Mouse (Mus musculus) forebrain, embryonic 15.5 days (tissue): Measurements from ENCODE around the gene Gm49380. TPM values are rescaled to one million over a fixed set of nuclear protein-coding genes. Genes with fewer than 3 reads are reported as not detected.

Experiments used
- ATAC-seq: fragments of 200-750 bp; cut with Nextera tagmentation; replicated peaks from 2 replicates; pipeline ENCODE4 v1.8.0; 2017; ENCODE audit warnings: mild to moderate bottlenecking, moderate TSS enrichment, moderate library complexity
- H3K27ac ChIP-seq: fragments of 300-500 bp; sonication (generic); replicated peaks from 2 replicates; pipeline ENCODE4 v1.5.1; 2015; ENCODE audit warnings: mild to moderate bottlenecking, inconsistent platforms
- H3K27me3 ChIP-seq: fragments of 300-500 bp; sonication (generic); 2 replicates; pipeline ENCODE4 v1.6.1; 2015; ENCODE audit warnings: inconsistent platforms
- H3K36me3 ChIP-seq: fragments of 300-500 bp; sonication (generic); 2 replicates; pipeline ENCODE4 v1.6.1; 2015; ENCODE audit warnings: mild to moderate bottlenecking, inconsistent platforms
- H3K4me1 ChIP-seq: fragments of 300-500 bp; sonication (generic); 2 replicates; pipeline ENCODE4 v1.6.1; 2015; ENCODE audit warnings: inconsistent platforms
- H3K4me2 ChIP-seq: fragments of 300-500 bp; sonication (generic); replicated peaks from 2 replicates; pipeline ENCODE4 v1.6.1; 2015; ENCODE audit warnings: mild to moderate bottlenecking, inconsistent platforms
- H3K4me3 ChIP-seq: fragments of 300-500 bp; sonication (generic); 2 replicates; pipeline ENCODE4 v1.5.1; 2015; ENCODE audit warnings: mild to moderate bottlenecking, inconsistent platforms
- H3K9ac ChIP-seq: fragments of 300-500 bp; sonication (generic); replicated peaks from 2 replicates; pipeline ENCODE4 v1.6.1; 2015; ENCODE audit warnings: mild to moderate bottlenecking, inconsistent platforms
- H3K9me3 ChIP-seq: fragments of 300-500 bp; sonication (generic); 2 replicates; pipeline ENCODE4 v1.6.1; 2016; ENCODE audit warnings: inconsistent platforms
- WGBS: fragments of 180-500 bp; shearing (Covaris S2); methylation state at CpG from one replicate; pipeline ENCODE4 v1.1.7; 2015; ENCODE audit warnings: mixed read lengths; 5-methylcytosine and 5-hydroxymethylcytosine counted together
- polyA plus RNA-seq: library from polyadenylated mRNA; unstranded; fragments of >200 nt; fragmentation: Nextera tagmentation; extraction: Ambion mirVana; gene quantifications from 2 replicates; pipeline ENCODE4 v1.2.1, GENCODE M21; 2015

Gene Gm49380
- polyA plus RNA-seq, 1 experiment from 2014 or later, result 0.17 TPM

- H3K36me3 ChIP-seq, result no peaks in the 10 kb centered on the region
- H3K27ac ChIP-seq, result no peak overlapping the region
- WGBS, result 87% methylated on average over 11 of the region's 11 CpGs
- H3K9me3 ChIP-seq, result no peaks in the 10 kb centered on the region
- no peak overlapping the region for H3K9ac ChIP-seq
- H3K4me1 ChIP-seq, result peaks cover 20% of the 10 kb centered on the region
- no peak overlapping the region for H3K4me2 ChIP-seq
- no peaks in the 10 kb centered on the region for H3K27me3 ChIP-seq
- no peak for ATAC-seq
- H3K4me3 ChIP-seq, result no peak overlapping the region
Measured at GRCm38 (mm10) chr9:44077266-44077910, 35.9 kb downstream of the Gm49380 start.

DNA sequence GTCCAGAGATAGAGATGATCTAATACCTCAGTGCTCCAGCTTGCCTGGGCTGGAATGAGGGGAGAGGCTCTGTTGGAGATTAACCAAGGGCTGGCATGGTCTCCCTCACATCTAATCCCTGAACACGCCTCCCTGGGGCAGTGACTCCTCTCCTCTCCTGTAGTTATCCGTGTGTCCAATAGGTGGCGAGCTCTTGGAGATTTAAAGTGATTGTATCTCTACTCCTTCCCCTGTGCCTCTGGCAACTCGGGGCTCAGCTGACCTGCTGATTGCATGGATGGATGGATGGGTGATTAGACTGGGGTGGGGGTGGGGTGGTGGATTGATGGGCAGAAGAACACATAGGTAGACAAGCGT lies 36.6 kb downstream of the Gm49380 start:
- Histone ChIP-seq H3K27me3 (no peaks in the 10 kb centered on the region), H3K4me1 (peaks cover 27% of the 10 kb centered on the region), H3K36me3 (no peaks in the 10 kb centered on the region), H3K4me2 (no peak overlapping the region), H3K9me3 (no peaks in the 10 kb centered on the region), H3K9ac (no peak overlapping the region), H3K4me3 (no peak overlapping the region), H3K27ac (no peak overlapping the region)
- ATAC-seq, result no peak
- 11% methylated on average over 5 of the region's 5 CpGs for WGBS

DNA sequence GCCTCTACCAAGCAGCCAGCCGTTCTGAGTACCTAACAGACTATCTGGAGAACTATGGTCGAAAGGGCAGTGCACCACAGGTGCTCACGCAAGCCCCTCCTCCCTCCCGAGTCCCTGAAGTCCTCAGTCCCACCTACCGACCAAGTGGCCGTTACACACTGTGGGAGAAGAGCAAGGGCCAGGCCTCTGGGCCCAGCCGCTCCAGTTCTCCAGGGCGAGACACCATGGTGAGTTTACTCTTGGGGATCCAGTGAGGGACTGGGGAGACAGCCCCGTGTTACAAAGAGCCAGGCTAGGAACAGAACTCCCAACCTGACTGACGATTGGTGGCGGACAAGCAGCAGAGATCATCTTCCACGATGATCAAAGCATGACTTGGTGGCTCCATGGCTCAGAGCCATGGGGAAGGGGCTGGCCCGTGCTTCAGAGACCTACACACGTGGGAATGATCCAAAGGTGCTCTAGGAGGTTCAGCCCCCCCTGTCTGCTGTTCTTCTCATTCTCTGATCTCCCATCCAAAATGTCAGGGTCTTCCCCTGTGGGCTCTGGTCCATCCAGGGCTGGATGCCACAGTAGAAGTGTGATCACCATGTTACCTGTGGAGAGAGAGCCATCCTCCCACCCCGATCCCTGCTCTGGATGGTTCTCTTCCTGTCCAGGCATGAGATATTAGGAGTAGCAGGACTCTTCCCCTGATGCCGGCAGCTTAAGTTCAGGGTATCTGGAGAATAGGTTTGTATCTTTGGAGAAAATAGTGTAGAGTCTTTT lies 37.1 kb downstream of the Gm49380 start:
- H3K4me3 ChIP-seq, result no peak overlapping the region
- no peak for ATAC-seq
- H3K27ac ChIP-seq, result no peak overlapping the region
- peaks cover 28% of the 10 kb centered on the region for H3K4me1 ChIP-seq
- H3K9ac ChIP-seq, result no peak overlapping the region
- no peaks in the 10 kb centered on the region for H3K36me3 ChIP-seq
- WGBS, result 67% methylated on average over 16 of the region's 16 CpGs
- H3K4me2 ChIP-seq, result no peak overlapping the region
- no peaks in the 10 kb centered on the region for H3K27me3 ChIP-seq
- H3K9me3 ChIP-seq, result no peaks in the 10 kb centered on the region

DNA sequence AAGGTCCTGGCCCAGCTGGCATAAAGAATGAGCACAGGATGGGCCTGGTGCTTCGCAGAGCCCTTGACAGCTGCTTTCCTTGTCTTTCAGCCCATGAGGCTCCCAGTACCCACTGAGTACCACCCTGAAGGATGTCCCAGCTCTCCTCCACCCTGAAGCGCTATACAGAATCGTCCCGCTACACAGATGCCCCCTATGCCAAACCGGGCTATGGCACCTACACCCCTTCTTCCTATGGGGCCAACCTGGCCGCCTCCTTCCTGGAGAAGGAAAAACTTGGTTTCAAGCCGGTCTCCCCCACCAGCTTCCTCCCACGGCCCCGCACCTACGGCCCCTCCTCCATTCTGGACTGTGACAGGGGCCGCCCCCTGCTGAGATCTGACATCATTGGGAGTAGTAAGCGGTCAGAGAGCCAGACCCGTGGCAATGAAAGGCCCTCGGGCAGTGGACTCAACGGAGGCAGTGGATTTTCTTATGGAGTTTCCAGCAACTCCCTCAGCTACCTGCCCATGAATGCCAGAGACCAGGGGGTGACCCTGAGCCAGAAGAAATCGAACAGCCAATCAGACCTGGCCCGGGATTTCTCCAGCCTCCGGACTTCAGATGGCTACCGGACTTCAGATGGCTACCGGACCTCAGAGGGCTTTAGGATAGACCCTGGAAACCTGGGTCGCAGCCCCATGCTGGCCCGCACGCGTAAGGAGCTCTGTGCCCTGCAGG lies 37.9 kb downstream of the Gm49380 start:
- 76% methylated on average over 24 of the region's 24 CpGs for WGBS
- no peak overlapping the region for H3K4me2 ChIP-seq
- no peak overlapping the region for H3K4me3 ChIP-seq
- H3K9me3 ChIP-seq, result no peaks in the 10 kb centered on the region
- no peak overlapping the region for H3K27ac ChIP-seq
- no peak for ATAC-seq
- H3K27me3 ChIP-seq, result no peaks in the 10 kb centered on the region
- no peak overlapping the region for H3K9ac ChIP-seq
- peaks cover 23% of the 10 kb centered on the region for H3K4me1 ChIP-seq
- H3K36me3 ChIP-seq, result no peaks in the 10 kb centered on the region

DNA sequence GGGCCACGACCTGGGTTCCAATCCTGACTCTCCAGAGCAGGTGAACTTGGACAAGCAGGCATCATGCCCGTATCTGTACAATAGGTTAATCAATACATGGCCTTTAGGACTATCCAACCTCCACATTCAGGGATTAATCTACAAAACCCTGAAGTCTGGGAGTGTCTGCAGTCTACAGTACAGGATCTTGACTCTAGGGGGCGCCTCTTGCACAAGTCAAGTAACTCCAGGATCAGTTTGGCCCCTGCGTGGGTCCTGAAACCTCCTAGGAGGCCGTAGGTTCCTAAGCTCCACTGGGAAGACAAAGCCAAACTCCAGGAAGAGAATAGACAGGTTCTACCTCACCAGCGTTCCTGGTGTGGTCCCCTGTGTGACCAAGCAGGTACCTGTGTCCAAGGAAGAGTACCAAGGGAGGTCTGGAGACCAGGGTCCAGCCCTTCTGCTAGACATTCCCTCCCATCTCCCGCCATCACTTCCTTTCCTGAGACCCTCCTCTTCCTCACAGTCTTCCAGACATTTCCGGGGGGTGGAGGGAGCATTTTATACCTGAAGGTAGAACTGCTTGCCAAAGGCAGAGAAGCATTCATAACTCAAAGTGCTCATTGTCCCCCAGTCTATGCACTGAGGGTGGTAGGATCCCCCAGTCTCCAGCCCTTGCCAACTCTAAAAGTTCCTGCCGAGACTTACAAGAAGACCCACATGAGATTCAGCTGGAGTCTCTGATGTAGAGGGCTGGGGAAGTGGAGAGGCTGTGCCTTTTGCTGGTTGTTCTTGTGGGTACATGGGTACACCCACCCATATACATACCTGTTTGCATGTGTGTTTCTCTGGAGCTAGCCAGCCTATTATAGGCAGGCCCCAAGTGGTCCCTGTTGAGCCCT lies 38.7 kb downstream of the Gm49380 start:
- ATAC-seq, result no peak
- Histone ChIP-seq H3K27me3 (no peaks in the 10 kb centered on the region), H3K36me3 (no peaks in the 10 kb centered on the region), H3K9me3 (no peaks in the 10 kb centered on the region), H3K9ac (no peak overlapping the region), H3K4me3 (no peak overlapping the region), H3K4me2 (no peak overlapping the region), H3K4me1 (peaks cover 23% of the 10 kb centered on the region), H3K27ac (no peak overlapping the region)
- WGBS, result 62% methylated on average over 9 of the region's 9 CpGs

GRCm38 (mm10) chr9:44073115-44073514 lies 40.2 kb downstream of the Gm49380 start:
- H3K4me2 ChIP-seq, result no peak overlapping the region
- H3K4me1 ChIP-seq, result peaks cover 13% of the 10 kb centered on the region
- H3K27ac ChIP-seq, result no peak overlapping the region
- 39% methylated on average over 5 of the region's 5 CpGs for WGBS
- no peak for ATAC-seq
- no peaks in the 10 kb centered on the region for H3K9me3 ChIP-seq
- no peak overlapping the region for H3K9ac ChIP-seq
- no peaks in the 10 kb centered on the region for H3K36me3 ChIP-seq
- no peak overlapping the region for H3K4me3 ChIP-seq
- H3K27me3 ChIP-seq, result no peaks in the 10 kb centered on the region

DNA sequence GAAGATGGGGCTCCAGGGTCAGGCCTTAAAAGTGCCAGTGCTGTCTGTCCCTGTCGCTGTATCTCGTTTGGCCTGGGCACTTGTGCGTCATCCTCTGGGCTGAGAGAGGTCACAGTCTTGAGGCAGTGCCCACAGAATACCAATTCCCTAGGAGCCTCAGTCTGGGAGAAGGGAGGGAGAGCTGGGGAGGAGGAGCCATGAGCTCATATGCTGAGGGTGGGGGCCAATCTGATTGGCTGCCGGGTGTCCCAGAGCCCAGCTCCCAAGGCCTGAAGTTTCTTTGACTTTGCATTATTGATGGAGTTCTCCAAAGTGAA lies 40.7 kb downstream of the Gm49380 start:
- Histone ChIP-seq H3K27ac (peak overlapping the region; percentile 53; the same call in 1 of the 2 replicates), H3K4me3 (no peak overlapping the region), H3K9ac (no peak overlapping the region), H3K4me1 (peaks cover 13% of the 10 kb centered on the region), H3K4me2 (no peak overlapping the region), H3K9me3 (no peaks in the 10 kb centered on the region), H3K36me3 (no peaks in the 10 kb centered on the region), H3K27me3 (no peaks in the 10 kb centered on the region)
- WGBS, result 21% methylated on average over 4 of the region's 4 CpGs
- peak; percentile 47; the same call in 1 of the 2 replicates for ATAC-seq

- 9% methylated on average over 11 of the region's 11 CpGs for WGBS
- H3K27ac ChIP-seq, result peak overlapping the region; percentile 53
- H3K9me3 ChIP-seq, result no peaks in the 10 kb centered on the region
- ATAC-seq, result peak; percentile 39; the same call in 1 of the 2 replicates
- no peak overlapping the region for H3K9ac ChIP-seq
- H3K27me3 ChIP-seq, result no peaks in the 10 kb centered on the region
- H3K36me3 ChIP-seq, result no peaks in the 10 kb centered on the region
- H3K4me3 ChIP-seq, result no peak overlapping the region
- H3K4me2 ChIP-seq, result 0 out of 2 replicates have a peak overlapping the region, but pooled peaks have one; percentile 5
- H3K4me1 ChIP-seq, result peaks cover 17% of the 10 kb centered on the region
Measured at GRCm38 (mm10) chr9:44071914-44072598, 41.2 kb downstream of the Gm49380 start.

- Histone ChIP-seq H3K36me3 (no peaks in the 10 kb centered on the region), H3K4me3 (no peak overlapping the region), H3K4me1 (peaks cover 24% of the 10 kb centered on the region), H3K27me3 (no peaks in the 10 kb centered on the region), H3K4me2 (no peak overlapping the region), H3K9ac (no peak overlapping the region), H3K27ac (no peak overlapping the region), H3K9me3 (no peaks in the 10 kb centered on the region)
- 44% methylated on average over 8 of the region's 8 CpGs for WGBS
- no peak for ATAC-seq
Measured at GRCm38 (mm10) chr9:44070844-44071231, 42.5 kb downstream of the Gm49380 start.

DNA sequence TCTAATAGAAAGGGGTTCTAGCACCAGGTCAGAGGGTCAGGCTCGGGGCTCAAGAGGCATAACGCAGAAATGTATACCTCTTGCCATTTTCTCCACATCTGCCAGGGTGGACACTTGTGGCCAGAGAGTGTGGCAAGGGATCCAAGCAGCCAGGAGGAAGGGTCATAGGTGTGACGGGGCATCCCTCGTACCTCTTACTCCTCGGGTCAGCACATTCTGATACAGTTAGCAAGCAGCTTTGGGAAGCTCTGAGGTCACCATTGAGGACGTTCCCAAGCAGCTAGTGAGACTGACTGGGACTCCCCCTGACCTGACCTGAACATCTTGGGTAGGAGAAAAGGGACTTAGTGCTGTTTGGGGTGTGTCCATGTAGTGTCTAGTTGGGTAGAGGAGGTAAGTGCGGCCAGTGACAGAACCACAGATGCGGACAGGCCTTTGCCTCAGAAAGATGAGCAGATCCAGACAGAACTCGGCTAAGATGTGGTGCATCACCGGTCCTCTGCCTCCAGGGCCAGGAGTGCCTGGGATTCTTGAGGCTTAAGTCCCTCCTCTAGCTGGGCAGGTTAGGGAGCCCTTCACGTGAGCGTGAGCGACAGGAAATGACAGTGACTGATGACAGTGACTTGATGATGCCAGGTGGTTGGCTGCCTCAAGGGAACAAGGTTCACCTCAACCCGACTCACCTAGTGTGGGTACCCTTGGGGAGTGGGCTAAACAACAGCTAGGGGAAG lies 43.0 kb downstream of the Gm49380 start:
- Histone ChIP-seq H3K9ac (no peak overlapping the region), H3K27ac (no peak overlapping the region), H3K4me1 (peaks cover 24% of the 10 kb centered on the region), H3K4me3 (no peak overlapping the region), H3K36me3 (no peaks in the 10 kb centered on the region), H3K27me3 (no peaks in the 10 kb centered on the region), H3K4me2 (no peak overlapping the region), H3K9me3 (no peaks in the 10 kb centered on the region)
- WGBS, result 79% methylated on average over 14 of the region's 14 CpGs
- ATAC-seq, result no peak

GRCm38 (mm10) chr9:44069252-44069651 lies 44.0 kb downstream of the Gm49380 start:
- no peaks in the 10 kb centered on the region for H3K27me3 ChIP-seq
- no peak for ATAC-seq
- peaks cover 24% of the 10 kb centered on the region for H3K4me1 ChIP-seq
- no peak overlapping the region for H3K4me3 ChIP-seq
- WGBS, result 38% methylated on average over 7 of the region's 7 CpGs
- H3K4me2 ChIP-seq, result no peak overlapping the region
- no peak overlapping the region for H3K27ac ChIP-seq
- no peaks in the 10 kb centered on the region for H3K36me3 ChIP-seq
- no peaks in the 10 kb centered on the region for H3K9me3 ChIP-seq
- H3K9ac ChIP-seq, result no peak overlapping the region
